Mouse (Mus musculus): ENCODE results near the gene Adamts7. TPM values are rescaled to one million over a fixed set of nuclear protein-coding genes. Genes with fewer than 3 reads are reported as not detected.

Adamts7 gene
- polyA plus RNA-seq, 1 experiment from 2014 or later: 8.0 TPM

DNA sequence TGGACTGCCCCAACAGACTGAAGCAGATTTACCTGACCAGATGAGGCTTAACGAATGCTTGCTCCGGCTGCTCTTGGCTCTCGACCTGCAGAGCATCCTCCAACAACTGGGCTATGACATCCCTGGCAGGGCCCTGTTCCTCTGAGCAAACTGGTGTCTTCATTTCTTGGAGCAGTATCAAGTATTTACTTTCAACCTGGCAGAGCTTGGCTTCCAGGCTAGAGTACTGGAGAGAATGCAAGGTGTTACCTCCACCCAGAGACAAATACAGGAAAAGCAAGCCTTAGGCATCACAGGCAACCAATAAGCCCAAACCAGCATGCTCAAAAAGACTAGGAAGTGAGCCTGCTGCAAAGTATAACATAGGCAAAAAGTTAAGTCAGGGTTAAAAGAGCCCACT lies 59.4 kb downstream of the Adamts7 start:
- no peak for ATAC-seq (ENCODE audit: low FRiP score)
- H3K9me3 ChIP-seq (replicated peaks): no peaks in the 10 kb centered on the region
- H3K27ac ChIP-seq (replicated peaks): no peak overlapping the region
- peaks cover 44% of the 10 kb centered on the region for H3K36me3 ChIP-seq
- WGBS: 86% methylated on average over 3 of the region's 3 CpGs
- H3K4me2 ChIP-seq: no peak overlapping the region
- H3K4me1 ChIP-seq: no peaks in the 10 kb centered on the region
- H3K4me3 ChIP-seq (replicated peaks): no peak overlapping the region
- no peak overlapping the region for H3K9ac ChIP-seq (replicated peaks)
- H3K27me3 ChIP-seq (replicated peaks): no peaks in the 10 kb centered on the region

GRCm38 (mm10) chr9:90226081-90226741 lies 63.3 kb downstream of the Adamts7 start:
- Histone ChIP-seq H3K36me3 (peaks cover 28% of the 10 kb centered on the region), H3K27me3 (replicated peaks) (no peaks in the 10 kb centered on the region), H3K27ac (replicated peaks) (no peak overlapping the region), H3K4me2 (no peak overlapping the region), H3K4me3 (replicated peaks) (no peak overlapping the region), H3K9me3 (replicated peaks) (no peaks in the 10 kb centered on the region), H3K9ac (replicated peaks) (no peak overlapping the region), H3K4me1 (no peaks in the 10 kb centered on the region)
- WGBS: 84% methylated on average over 21 of the region's 21 CpGs
- no peak for ATAC-seq (ENCODE audit: low FRiP score)

- WGBS: 87% methylated on average over 2 of the region's 2 CpGs
- ATAC-seq (ENCODE audit: low FRiP score): no peak
- H3K9ac ChIP-seq (replicated peaks): no peak overlapping the region
- H3K4me2 ChIP-seq: no peak overlapping the region
- no peaks in the 10 kb centered on the region for H3K4me1 ChIP-seq
- no peaks in the 10 kb centered on the region for H3K9me3 ChIP-seq (replicated peaks)
- no peaks in the 10 kb centered on the region for H3K27me3 ChIP-seq (replicated peaks)
- peaks cover 28% of the 10 kb centered on the region for H3K36me3 ChIP-seq
- H3K4me3 ChIP-seq (replicated peaks): no peak overlapping the region
- H3K27ac ChIP-seq (replicated peaks): no peak overlapping the region
These were observed 63.9 kb downstream of the Adamts7 start for GRCm38 (mm10) chr9:90226742-90227096.

DNA sequence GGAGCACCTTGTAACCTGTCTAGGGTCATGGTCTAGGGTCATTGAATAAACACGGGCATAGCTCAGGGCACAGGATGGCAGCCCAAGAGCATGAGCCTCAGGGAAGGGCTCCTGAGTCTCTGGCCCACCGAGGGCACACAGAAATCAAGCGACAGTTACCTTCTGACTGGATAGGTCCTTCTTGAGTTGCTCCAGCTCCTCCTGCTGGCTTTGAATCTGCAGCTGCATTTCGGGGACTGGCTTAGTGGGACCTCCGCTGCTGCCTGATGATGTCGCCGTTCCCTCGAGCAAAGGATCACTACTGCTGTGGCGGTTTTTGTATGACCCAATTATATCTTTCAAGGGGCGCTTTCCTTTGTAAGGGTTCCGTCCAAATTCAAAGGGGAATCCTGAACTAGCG lies 64.3 kb downstream of the Adamts7 start:
- H3K9me3 ChIP-seq (replicated peaks): no peaks in the 10 kb centered on the region
- H3K27me3 ChIP-seq (replicated peaks): no peaks in the 10 kb centered on the region
- 88% methylated on average over 12 of the region's 12 CpGs for WGBS
- no peak overlapping the region for H3K27ac ChIP-seq (replicated peaks)
- peaks cover 24% of the 10 kb centered on the region for H3K36me3 ChIP-seq
- no peak overlapping the region for H3K4me3 ChIP-seq (replicated peaks)
- no peaks in the 10 kb centered on the region for H3K4me1 ChIP-seq
- no peak for ATAC-seq (ENCODE audit: low FRiP score)
- no peak overlapping the region for H3K4me2 ChIP-seq
- H3K9ac ChIP-seq (replicated peaks): no peak overlapping the region

GRCm38 (mm10) chr9:90232781-90233690 lies 70.2 kb downstream of the Adamts7 start:
- WGBS: 88% methylated on average over 8 of the region's 8 CpGs
- H3K9me3 ChIP-seq (replicated peaks): no peaks in the 10 kb centered on the region
- ATAC-seq (ENCODE audit: low FRiP score): no peak

DNA sequence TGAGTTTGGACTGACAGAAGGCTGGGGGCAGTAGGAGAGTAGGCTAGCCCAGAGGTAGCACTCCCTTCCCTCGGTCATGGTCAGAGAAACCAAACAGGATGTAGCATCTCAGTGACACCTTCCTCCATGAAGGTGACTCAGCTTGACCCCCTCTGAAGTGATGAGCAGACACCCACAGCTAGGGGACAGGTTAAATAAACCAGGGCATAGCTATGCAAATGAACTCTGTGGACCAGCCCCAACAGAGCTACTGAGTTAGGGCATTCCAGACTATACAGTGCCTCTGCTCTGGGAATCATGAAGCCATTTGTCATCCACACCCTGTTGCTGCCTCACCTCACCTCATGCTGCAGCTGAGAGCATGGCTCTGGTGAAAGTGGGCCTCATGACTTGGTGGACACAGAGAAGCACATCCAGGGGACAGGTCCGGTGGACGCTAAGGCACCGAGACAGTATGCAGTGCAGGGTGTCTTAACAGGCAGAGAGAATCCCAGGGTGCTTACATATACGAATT lies 71.1 kb downstream of the Adamts7 start:
- no peaks in the 10 kb centered on the region for H3K27me3 ChIP-seq (replicated peaks)
- 91% methylated on average over 5 of the region's 5 CpGs for WGBS
- H3K4me3 ChIP-seq (replicated peaks): no peak overlapping the region
- H3K4me1 ChIP-seq: no peaks in the 10 kb centered on the region
- H3K9ac ChIP-seq (replicated peaks): no peak overlapping the region
- no peak overlapping the region for H3K4me2 ChIP-seq
- no peak overlapping the region for H3K27ac ChIP-seq (replicated peaks)
- peaks cover 8% of the 10 kb centered on the region for H3K36me3 ChIP-seq
- no peaks in the 10 kb centered on the region for H3K9me3 ChIP-seq (replicated peaks)
- ATAC-seq (ENCODE audit: low FRiP score): no peak

More at GRCm38 (mm10) chr9:90232781-90233690, 70.2 kb downstream of the Adamts7 start:
- Histone ChIP-seq H3K4me3 (replicated peaks) (no peak overlapping the region), H3K27ac (replicated peaks) (no peak overlapping the region), H3K27me3 (replicated peaks) (no peaks in the 10 kb centered on the region), H3K36me3 (peaks cover 7% of the 10 kb centered on the region; the same call in 1 of the 2 replicates), H3K9ac (replicated peaks) (no peak overlapping the region), H3K4me2 (no peak overlapping the region), H3K4me1 (no peaks in the 10 kb centered on the region)

DNA sequence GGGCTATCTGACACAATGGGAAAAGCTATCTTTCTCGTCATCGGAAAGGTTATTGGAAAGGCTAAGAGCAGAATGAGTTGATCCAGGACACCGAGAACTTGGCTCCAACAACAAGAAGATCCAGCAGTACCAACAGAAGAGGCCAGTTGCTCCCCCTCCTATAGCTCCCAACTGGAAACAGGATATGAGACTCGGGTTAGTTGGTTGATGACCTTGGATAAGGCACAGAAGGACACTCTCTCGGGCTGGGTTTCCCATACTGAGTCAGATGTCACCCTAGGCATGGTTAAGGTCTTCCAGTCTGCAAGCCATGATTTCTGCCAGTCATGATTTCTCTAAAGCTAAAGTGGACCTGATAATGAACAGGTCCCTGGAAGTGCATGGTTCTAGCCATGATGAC lies 71.9 kb downstream of the Adamts7 start:
- H3K36me3 ChIP-seq: peaks cover 15% of the 10 kb centered on the region
- ATAC-seq (ENCODE audit: low FRiP score): no peak
- no peaks in the 10 kb centered on the region for H3K27me3 ChIP-seq (replicated peaks)
- no peak overlapping the region for H3K4me2 ChIP-seq
- no peaks in the 10 kb centered on the region for H3K4me1 ChIP-seq
- H3K9me3 ChIP-seq (replicated peaks): no peaks in the 10 kb centered on the region
- no peak overlapping the region for H3K9ac ChIP-seq (replicated peaks)
- H3K27ac ChIP-seq (replicated peaks): no peak overlapping the region
- no peak overlapping the region for H3K4me3 ChIP-seq (replicated peaks)
- WGBS: 94% methylated on average over 5 of the region's 5 CpGs

DNA sequence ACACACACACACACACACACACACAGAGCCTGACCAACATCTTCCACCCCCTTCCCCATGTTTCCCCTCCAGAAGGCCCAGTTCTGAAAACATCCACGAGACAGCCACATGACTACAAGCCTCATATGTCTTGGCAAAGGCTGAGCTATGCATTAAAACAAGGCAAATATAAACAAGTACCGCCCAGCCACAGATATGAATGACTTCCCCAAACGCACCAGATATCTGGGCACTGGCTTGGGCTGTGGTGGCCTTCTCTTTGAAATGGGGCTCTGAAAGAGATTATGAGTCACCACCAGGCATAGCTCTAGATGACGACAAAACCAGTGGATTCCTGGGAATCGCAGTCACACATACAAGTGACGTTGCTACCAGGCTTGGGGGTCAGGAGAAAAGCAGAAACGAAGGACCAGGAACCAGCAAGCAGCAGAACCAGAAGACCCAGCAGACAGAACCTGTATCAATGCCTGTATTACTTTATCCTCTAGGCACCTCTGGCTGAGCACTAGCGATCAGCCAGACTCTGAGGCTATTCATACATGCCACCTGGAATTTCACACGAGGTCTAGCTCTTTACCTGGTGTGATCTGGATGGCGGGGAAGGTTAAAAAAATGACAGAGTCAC lies 72.5 kb downstream of the Adamts7 start:
- Histone ChIP-seq H3K4me2 (no peak overlapping the region), H3K4me1 (no peaks in the 10 kb centered on the region), H3K36me3 (peaks cover 18% of the 10 kb centered on the region), H3K9ac (replicated peaks) (no peak overlapping the region), H3K27ac (replicated peaks) (no peak overlapping the region), H3K9me3 (replicated peaks) (no peaks in the 10 kb centered on the region), H3K27me3 (replicated peaks) (no peaks in the 10 kb centered on the region), H3K4me3 (replicated peaks) (no peak overlapping the region)
- 92% methylated on average over 10 of the region's 10 CpGs for WGBS
- no peak for ATAC-seq (ENCODE audit: low FRiP score)

- Histone ChIP-seq H3K9me3 (replicated peaks) (no peaks in the 10 kb centered on the region), H3K4me2 (no peak overlapping the region), H3K27ac (replicated peaks) (no peak overlapping the region), H3K4me1 (no peaks in the 10 kb centered on the region), H3K4me3 (replicated peaks) (no peak overlapping the region), H3K27me3 (replicated peaks) (no peaks in the 10 kb centered on the region), H3K36me3 (peaks cover 18% of the 10 kb centered on the region), H3K9ac (replicated peaks) (no peak overlapping the region)
- ATAC-seq (ENCODE audit: low FRiP score): no peak
- 97% methylated on average over 5 of the region's 5 CpGs for WGBS
These were observed 73.9 kb downstream of the Adamts7 start for GRCm38 (mm10) chr9:90236817-90237216.

- no peak overlapping the region for H3K4me2 ChIP-seq
- no peaks in the 10 kb centered on the region for H3K27me3 ChIP-seq (replicated peaks)
- no peak overlapping the region for H3K9ac ChIP-seq (replicated peaks)
- peaks cover 18% of the 10 kb centered on the region for H3K36me3 ChIP-seq
- no peak overlapping the region for H3K4me3 ChIP-seq (replicated peaks)
- H3K9me3 ChIP-seq (replicated peaks): no peaks in the 10 kb centered on the region
- no peak for ATAC-seq (ENCODE audit: low FRiP score)
- H3K27ac ChIP-seq (replicated peaks): no peak overlapping the region
- 91% methylated on average over 9 of the region's 9 CpGs for WGBS
- H3K4me1 ChIP-seq: no peaks in the 10 kb centered on the region
These were observed 74.6 kb downstream of the Adamts7 start for GRCm38 (mm10) chr9:90237232-90238062.

DNA sequence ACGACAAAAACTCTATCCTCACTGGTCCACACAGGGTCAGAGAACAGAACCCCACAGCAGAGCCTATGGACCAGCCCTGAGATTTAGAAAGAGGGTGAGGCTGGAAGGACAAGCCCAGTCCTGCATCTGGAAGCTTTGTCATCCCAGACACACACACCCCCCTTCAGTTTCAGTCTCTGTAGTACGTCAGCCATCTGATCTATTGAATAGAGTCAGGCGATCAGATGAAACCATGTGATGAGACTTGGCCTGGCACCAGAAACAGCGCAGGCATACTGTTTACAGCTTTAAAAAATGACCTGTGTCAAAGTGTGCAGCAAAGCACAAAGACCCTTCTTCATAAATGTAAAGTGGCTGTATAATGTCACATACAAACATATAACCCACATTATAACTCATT lies 77.7 kb downstream of the Adamts7 start:
- Histone ChIP-seq H3K4me1 (no peaks in the 10 kb centered on the region), H3K27ac (replicated peaks) (no peak overlapping the region), H3K27me3 (replicated peaks) (no peaks in the 10 kb centered on the region), H3K36me3 (peaks cover 18% of the 10 kb centered on the region), H3K9ac (replicated peaks) (no peak overlapping the region), H3K4me3 (replicated peaks) (no peak overlapping the region), H3K9me3 (replicated peaks) (no peaks in the 10 kb centered on the region), H3K4me2 (no peak overlapping the region)
- ATAC-seq (ENCODE audit: low FRiP score): no peak
- 57% methylated on average over 4 of the region's 4 CpGs for WGBS

All from neural tube, embryonic 15.5 days (tissue).